Mouse (Mus musculus): Measurements from ENCODE around the gene Lamb1.

Gene Lamb1

DNA sequence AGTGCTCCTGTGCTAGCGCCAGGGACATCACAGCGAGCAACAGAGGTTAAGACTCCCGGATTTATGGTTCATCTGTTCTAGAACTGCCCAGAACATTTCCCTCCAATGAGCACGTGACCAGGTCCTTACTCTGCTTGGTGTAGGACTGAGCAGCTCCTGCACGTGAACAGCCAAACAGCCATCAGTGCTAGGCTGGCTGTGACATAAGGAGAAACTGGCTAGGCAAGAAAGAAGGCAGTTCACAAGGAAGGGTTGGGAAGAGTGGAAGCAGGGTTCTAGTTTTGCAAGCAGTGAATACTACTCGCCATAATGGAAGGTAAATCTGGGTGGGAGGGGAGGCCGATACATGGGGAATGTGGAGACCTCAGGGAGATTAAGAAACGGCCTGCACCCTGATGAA lies 10.1 kb upstream of the Lamb1 start:
- no peak for DNase-seq

DNA sequence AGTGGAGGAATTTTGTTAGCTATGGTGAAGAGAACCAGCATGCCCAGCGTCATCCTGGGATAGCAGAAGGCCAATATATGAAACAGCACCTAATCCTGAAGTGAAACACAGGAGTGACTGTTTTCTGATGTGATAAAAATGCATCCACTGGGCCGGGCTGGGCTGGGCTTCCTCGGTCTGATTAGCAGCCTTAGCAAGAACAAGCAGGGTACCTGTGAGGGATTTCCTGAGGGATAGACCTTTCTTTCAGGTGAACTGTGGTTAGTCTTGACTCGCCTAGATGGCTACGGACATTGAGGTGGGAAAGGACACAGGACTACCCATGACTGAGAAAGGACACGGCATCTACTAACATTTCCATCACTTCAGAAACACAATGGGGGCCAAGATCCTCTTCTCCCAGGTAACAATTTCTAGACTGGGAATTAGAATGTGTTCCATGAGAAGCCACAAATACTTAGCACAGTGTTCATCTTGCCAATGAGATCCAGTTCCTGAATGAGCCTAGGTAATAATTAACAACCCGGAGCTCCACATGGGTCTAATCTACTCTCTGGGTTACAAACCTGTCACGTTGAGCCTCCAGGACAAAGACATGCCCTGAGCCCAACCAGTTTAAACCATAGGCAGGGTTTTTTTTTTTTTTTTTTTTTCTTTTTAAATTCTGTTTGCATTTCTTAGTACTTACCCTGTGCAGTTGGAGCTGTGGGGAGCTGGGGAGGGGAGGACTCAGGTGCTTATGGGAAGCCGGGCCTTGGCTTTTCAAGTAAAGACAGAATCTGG lies 8.7 kb upstream of the Lamb1 start:
- no peak for DNase-seq

DNA sequence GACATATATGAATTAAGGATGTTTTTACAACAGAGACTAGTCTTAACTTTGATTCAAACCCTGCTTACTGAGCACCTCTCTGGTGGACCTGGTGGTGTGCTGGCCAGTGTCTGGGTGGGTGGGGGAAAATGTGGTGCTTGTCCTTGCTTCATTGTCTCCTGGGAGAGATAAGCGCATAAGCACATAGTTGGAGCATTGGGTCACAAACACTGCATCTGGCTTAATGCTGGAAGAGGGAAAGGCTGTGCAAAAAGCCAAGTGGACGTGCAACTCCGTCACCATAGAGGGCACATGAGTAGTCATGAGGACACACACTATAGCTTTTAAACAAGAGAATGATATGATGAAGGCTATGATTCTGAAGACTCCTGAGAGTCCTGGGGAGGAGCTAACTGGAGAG lies 3.2 kb upstream of the Lamb1 start:
- no peak for DNase-seq

DNA sequence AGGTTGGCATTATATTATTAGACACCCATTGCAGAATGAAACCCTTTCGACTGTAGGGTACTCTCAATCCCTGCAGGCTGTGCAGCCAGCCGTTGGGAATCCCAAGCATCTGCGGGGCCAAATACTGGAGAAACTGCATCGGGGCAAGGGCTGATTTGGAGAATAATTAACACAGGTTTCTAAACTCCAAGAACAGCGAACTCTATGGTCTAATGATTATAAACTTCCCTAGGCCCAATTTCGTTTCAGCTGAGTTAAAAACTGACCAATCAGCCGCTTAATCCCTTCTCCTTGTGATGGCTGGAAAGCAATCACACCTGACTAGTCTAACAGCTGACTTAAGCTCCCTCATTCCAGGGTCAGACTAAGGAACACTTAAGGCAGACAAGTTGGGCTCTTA lies 1.1 kb upstream of the Lamb1 start:
- no peak for DNase-seq

DNA sequence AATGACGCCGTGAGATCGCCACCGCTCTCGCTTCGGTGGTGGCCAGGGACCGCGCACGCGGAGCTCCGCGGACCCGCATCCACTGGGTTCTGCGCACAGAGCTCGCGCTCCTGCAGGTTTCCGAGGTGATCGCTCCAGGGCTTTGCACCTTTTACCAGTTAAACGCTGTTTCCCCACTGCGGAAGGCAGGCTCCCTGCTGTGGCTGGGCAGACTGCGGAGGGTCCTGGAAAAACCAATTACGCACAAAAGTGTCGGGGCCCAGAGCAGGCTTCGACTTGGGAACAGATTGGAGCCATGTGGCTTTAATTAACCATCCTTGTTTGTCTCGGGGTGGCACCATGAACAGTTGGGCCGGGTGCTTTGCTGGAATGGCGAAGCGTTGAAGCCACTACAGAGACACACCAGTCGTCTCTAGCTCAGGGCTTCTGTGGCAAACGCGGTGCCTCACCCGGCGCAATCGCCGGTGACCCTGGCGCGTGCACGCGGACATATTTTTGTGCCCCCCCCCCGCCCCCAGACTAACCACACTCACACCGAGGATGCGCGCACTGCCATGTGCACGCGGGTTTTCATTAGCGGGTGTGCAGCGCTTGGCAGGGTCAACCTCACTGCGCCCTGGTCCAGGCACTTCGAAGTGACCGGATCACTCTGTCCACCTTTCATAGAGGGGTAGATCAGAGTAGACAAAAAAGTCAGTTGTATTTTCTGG lies 843 bp downstream of the Lamb1 start:
- no peak for DNase-seq

DNA sequence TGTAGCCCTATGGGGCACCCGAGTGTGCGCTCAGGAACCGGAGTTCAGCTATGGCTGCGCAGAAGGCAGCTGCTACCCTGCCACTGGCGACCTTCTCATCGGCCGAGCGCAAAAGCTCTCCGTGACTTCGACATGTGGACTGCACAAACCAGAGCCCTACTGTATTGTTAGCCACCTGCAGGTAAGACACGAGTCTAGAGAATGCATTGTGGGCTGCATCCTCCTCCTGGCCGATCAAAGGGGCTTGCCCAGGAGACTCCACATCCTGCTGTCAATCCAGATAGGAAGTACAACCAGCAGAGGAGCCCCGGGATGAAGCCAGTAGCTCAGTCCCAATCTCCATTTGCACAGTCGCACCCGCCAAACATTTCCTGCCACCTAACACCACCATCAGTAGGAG lies 1.7 kb downstream of the Lamb1 start:
- no peak for DNase-seq

DNA sequence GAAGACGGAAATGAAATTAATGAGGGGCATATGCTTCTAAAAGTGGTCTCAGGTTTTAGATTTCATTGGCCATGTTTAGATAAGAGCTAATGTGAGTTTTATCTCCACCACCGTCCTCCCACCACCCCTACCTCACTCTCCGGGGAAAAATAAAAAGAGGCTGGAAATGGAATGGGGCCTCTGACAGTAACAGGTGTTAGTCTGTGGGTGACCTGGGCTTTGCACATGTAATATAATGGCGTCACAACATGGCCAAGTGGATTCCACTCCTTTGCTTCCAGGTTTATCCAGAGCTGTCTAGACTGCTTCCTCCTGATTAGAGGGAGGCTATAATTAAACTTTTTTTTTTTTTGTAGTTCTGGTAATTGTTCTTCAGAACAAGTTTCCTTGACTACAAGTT lies 2.3 kb downstream of the Lamb1 start:
- no peak for DNase-seq

DNA sequence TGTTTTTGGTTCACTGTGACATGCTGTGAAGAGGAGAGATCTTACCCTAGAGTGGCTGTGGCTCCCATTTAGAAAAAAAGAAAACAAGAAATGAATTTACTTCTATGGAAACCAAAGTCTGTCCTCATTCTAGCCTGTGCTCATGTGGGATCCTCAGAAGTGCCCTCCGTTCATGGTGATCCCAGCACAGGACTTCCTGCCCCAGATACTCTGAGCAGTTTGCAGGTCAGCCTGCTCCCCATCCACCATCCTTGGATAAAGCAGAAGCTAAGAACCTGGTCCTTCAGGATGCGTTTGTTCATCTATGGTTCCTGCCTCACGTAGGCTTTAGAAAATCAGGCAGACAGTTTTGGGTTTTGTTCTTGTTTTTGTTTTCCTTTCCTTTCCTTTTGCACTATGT lies 3.3 kb downstream of the Lamb1 start:
- DNase-seq, result no peak

DNA sequence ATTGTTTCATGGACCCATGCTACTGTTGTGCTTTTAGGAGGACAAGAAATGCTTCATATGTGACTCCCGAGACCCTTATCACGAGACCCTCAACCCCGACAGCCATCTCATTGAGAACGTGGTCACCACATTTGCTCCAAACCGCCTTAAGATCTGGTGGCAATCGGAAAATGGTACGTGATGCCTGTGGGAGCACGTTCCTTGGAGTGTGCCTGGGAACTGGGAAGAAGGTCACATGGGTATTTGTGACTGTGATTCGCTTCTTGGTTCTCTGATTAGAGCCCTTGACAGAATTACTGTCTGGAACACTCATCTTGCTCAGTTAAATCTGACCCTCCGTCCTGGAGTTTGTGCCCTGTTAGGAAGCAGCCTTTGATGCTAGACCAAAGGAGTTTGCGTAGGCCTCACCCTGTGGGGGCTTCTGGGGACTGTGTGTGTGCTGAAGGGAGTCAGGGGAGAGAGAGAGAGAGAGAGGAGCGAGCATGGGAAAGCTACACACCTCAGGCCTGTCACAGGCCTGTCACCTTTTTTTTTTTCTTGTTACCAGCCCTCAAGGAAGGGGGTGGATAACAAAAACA lies 4.1 kb downstream of the Lamb1 start:
- no peak for DNase-seq

DNA sequence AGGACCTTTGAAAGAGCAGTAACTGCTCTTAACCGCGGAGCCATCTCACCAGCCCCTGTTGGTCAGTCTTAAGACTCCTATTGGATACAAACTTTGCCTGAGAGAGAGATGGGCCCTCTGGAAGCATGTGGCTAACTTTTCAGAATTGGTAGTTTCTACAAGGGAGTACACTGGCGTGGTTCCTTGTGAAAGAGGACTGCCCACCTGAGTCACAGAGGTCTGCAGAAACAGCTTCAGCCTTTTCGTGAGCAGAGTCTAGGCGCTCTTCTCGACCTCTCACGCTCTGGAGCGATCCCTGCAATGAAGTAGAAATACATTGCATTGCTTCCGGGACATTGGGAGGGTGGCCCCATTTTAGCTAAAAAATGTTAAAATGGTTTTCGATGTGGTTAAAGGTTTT lies 5.3 kb downstream of the Lamb1 start:
- no peak for DNase-seq

DNA sequence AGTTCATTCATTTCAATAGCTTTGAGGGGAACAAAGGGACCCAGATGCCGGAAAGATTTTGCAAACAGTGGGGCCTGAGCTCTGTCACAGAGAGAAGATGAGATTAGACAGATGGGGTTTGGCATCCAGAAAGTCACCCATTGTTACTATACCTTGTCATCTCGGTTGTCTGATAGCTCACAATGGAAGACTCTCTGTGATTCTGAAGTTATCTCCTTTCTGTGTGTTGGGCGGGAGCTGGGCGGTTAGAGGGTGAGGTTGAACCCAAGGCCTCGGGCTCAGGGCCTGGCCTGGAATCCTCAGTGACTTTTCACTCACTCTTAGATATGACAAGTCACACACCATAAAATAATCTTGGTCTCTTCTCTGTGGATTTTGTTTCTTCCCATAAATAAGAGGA lies 5.7 kb downstream of the Lamb1 start:
- no peak for DNase-seq

DNA sequence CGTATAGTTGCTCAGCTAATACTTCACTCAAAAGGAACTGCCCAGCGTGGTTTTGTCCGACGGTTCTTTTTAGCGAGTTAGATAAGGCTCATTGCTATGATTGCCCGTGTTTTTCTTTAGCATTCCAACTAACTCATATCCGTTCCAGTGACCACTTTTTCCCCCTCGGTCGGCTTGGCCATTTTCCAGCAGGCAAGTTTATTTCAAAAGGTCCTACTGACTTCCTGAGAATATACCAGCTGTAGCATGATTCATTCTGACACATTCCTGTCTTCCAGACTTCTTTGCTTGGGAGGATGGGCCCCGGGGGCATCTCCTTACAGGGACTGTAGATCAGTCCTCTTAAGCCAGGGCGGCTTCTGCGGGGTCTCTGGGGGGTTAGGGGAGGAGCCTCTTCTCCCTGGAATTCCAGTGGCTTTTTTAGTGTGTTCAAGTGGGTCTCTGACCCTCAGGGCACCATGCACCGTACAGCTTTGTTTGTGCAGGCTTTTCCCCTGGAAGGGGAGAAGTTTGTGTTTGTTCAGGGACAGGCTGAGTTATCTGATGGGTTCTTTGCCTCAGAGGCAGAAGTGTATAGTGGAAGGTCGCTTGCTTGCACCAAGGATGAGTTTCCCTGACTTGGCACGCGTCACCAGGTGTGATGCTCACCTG lies 6.5 kb downstream of the Lamb1 start:
- DNase-seq, result peak; percentile 57

DNA sequence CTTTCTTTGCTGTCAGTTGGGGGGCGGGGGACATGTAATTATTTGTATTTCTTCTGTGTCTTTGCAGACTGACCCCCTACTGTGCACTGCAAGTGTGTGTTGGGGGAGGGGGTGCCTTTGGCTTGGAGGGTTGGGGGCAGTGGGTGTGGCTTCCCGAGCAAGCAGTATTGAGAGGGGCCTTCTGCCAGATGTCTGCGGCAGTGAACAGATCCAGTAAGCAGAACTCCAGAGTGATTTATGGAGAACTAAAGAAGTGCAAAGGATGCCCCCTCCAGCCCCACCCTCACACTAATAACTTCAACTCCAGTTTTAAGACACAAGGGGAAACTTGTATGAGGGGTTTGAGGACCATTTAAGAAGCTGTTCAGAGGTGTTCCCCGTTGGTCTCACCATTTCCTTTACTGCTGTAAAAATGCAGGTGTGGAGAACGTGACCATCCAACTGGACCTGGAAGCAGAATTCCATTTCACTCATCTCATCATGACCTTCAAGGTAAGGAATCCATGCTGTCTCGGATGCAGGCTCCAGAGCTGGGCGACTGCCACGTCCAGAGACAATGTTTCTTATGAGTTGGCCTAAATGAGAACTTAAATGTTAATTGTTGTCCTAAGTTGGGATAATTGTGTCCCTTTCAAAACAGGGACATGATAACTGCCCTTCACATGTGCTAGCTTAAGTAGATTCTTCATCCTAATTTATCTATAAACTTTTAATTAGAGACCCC lies 7.1 kb downstream of the Lamb1 start:
- DNase-seq, result no peak

DNA sequence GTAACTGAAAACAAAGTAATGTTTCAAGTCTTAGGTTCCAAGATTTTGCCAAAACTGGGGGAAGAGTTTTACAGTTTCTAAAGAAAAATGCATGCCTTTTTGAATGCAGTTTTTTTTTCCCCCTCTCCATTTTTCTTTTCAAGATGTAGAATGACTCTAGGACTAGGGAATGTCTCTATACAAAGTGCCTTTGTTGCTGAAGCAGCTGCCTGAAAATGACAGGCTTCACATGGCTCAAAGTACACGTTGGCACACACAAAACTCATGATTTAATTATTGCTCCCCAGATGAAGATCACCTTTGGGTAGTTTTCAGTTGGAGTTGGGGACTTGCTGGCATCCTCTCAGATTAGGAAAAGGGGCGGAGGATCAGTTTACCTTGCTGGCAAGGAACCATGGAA lies 7.8 kb downstream of the Lamb1 start:
- DNase-seq, result no peak

DNA sequence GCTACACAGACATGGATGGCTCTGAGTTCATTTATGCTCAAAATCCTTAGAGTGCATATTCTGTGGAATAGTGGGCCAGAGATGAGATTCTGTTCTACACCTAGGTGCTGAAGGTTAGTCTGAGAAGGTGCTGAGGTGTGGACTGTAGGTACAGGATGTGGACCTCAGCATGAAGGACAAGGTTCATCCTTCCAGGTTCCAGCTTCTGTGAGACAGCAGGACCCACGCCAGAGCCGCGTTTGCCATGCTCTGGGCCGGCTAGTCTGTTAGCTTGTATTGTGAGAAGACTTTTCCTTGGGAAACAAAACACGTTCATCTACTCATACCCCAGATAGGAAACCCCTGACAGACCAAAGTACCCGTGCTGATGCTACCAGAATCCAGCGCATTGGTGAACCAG lies 8.6 kb downstream of the Lamb1 start:
- no peak for DNase-seq

DNA sequence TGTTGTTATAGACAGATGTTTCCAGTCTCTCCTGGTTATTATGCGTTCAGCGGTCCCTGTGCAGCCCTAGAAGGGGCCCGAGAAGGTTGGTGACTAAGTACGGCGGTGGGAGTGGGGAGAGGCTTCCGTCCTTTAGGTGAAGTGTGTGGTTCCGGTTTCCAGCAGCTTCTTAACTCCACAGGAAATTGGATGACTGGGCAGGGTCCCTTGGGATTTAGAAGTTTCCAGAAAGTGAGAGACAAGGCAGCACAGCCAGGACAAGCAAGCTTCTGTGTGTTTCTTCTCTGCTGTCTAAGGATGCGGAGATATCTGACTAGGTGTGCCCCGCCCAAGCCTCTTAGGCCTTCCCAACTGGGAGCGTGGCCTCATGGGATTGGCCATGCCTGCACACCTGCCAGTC lies 10.4 kb downstream of the Lamb1 start:
- DNase-seq, result no peak

DNA sequence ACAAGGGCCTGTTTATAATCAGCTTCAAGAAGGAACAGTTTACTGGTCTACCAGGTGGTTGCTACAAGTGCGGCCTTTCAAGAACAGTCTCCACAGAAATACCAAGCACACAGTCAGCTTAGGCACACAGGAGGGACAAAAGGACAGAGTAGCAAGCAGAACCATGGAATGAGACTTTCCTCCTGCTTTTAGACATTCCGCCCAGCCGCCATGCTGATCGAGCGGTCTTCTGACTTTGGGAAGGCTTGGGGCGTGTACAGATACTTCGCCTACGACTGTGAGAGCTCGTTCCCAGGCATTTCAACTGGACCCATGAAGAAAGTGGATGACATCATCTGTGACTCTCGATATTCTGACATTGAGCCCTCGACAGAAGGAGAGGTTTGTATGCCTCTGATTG lies 13.2 kb downstream of the Lamb1 start:
- no peak for DNase-seq

DNA sequence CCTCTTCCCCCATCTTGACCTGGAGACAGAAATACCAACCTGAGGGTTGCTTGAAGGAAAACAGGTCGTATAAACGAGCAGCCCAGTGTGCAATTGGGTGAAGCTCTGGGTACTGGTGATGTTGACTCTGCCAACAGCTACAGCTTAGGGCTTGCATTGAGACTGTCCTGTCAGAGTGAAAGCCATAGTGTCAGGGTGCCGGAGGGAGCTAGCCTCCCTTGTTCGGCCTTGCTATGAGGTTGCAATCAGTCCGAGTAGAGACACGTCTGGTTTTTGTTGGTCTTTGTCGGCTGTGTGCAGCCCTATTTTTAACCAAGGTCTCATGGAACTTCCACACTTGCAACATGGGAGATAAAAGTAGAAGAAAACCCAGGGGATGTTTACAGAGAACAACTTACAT lies 15.3 kb downstream of the Lamb1 start:
- DNase-seq, result no peak

DNA sequence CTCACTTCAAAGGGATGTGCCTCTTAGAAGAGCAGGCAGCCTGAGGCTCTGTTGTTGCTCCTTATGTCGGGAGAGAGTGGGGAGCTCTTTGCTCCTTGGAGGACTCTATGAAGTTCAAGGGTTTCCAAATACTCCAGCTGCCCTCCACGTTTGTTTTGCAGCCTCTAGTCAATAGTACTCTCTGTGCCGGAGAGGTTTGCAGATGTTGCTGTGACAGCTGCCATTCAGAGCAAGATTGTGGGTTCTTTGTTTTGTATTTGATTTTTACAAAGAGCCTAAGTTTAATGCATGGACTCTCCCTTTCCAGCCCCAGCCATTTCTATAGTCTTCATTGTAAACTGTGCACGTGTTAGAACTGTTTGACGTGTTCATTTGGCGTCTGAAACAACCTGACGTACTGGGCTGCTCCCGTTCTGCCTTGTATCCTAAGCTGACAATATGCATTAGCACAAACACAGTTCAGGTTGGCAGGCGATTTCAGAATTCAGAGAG lies 16.1 kb downstream of the Lamb1 start:
- no peak for DNase-seq

DNA sequence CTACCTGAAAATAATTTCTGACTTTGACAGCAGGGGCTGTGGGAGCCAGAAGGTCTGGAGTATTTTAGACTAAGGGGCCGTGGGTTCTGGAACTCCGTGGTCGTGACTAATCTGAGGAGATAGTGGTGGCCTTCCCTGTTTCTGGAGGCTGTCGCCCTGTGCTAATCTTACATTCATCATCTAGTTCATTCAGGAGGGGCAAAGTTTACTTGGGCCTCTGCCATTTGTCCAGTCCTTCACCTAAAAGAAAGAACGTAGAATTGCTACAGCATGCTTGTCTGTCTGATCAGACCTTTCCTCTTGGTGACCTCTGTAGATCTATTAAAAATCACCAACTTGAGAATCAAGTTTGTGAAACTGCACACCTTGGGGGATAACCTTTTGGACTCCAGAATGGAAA lies 17.2 kb downstream of the Lamb1 start:
- no peak for DNase-seq

DNA sequence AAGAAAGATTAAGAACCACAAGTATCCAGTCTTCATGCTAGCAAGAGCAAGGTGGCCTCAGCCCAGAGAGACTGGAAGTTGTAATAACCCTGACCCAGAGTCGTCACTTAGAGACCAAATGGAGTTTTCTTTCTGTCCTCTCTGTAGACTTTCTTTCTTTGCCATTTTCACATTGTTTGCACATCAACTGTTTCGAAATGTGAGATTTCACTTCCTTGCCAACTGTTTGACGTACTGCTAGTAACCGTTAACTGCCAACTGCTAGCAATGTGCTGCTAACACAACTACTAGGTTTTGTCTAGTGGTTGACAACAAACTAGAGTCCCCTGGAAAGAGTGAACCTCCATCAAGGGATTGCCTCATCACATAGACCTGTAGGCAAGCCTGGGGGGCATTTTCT lies 18.1 kb downstream of the Lamb1 start:
- DNase-seq, result no peak

DNA sequence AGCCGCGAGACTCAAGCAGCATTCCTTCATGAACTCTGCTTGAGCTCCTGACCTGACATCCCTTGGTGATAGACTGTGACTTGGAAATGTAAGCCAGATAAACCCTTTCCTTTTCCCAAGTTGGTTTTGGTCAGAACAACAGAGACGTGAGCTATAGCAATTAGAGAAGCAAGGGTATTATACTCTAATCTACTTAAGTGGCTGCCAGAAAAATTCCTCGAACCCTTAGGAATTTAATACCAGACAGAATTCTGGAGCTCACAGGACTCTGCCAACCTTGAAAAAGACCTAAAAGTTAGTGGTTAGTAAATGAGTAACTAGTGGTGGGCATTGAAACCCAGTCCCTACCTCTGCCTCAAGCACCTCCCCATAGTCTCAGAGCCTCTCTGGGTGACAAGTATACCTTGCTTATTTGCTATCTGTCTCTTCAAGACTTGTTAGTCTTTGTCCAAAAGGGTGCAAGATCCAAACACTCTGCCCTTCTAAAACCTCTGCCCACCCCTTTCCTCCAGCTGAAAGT lies 18.6 kb downstream of the Lamb1 start:
- DNase-seq, result no peak

DNA sequence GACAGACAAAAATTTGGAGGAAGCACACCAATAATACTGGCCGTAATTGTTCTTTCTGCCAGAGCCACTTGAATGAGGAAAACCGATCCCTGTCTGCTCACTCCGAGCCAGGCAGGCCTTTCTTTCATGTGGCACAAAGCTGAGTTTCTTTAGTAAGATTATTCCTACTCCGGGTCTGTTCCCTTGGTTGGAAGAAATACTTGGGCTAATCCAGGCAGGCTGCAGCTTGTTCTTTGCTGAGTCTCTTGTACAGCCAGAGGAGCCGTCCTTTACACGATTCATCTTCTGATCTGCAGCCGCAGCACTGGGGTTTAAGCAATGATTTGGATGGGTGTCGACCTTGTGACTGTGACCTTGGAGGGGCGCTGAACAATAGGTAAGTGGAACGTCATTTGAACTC lies 24.0 kb downstream of the Lamb1 start:
- no peak for DNase-seq

All from liver (tissue).